Mouse (Mus musculus): ENCODE measurements around the gene Hivep1. TPM values are rescaled to one million over a fixed set of nuclear protein-coding genes. Genes with fewer than 3 reads are reported as not detected.

Gene Hivep1
- total and polyA plus RNA-seq, 3 experiments: 2.2 to 15.9 TPM; not detected in 1

GRCm38 (mm10) chr13:42071011-42071410, 19.2 kb downstream of the Hivep1 start:
- H3K27ac ChIP-seq (ENCODE audit: control insufficient read depth, low read depth, low read length): no peak overlapping the region
- peaks cover 0 to 9% of the 10 kb centered on the region in 2 experiments; a peak in 3 of 4 replicates for H3K4me1 ChIP-seq (ENCODE audit: control insufficient read depth in 1 of 2, insufficient read depth in 2 of 2, low read length in 2 of 2)
- DNase-seq (ENCODE audit: low read depth, low spot score): peak; percentile 27
- H3K36me3 ChIP-seq (ENCODE audit: control insufficient read depth in 1 of 2, insufficient read depth in 2 of 2, low read length in 2 of 2): peaks cover 0 to 7% of the 10 kb centered on the region in 2 experiments; a peak in 2 of 4 replicates
- H3K79me2 ChIP-seq (ENCODE audit: control insufficient read depth, insufficient read depth, low read length, poor library complexity): peaks cover 2% of the 10 kb centered on the region; the same call in 1 of the 2 replicates
- H3K9me3 ChIP-seq (replicated peaks; ENCODE audit: insufficient read depth, low read length): no peaks in the 10 kb centered on the region
- no peaks in the 10 kb centered on the region for H3K27me3 ChIP-seq (ENCODE audit: control insufficient read depth in 1 of 2, insufficient read depth in 2 of 2, low read length in 2 of 2)
- no peak overlapping the region for H3K9ac ChIP-seq (ENCODE audit: control insufficient read depth, low read depth, low read length, poor library complexity, severe bottlenecking)
- no peak overlapping the region for H3K4me3 ChIP-seq (ENCODE audit: control insufficient read depth in 1 of 2, insufficient read depth in 1 of 2, low read depth in 2 of 2, low read length in 2 of 2)
- no peak for TF ChIP-seq TCF12 (IDR thresholded peaks at IDR 0.05; ENCODE audit: low read depth, low read length)
- TF ChIP-seq NRF1 (IDR thresholded peaks at IDR 0.05; ENCODE audit: insufficient read depth, low read depth, low read length, poor library complexity, severe bottlenecking): no peak
- TF ChIP-seq BHLHE40 (IDR thresholded peaks at IDR 0.05; ENCODE audit: borderline replicate concordance, low read depth, low read length): peak; percentile 86
- TF ChIP-seq MXI1 (IDR thresholded peaks at IDR 0.05; ENCODE audit: low read depth, low read length): peak; percentile 36; the same call in 1 of the 2 replicates
- no peak for TF ChIP-seq EP300 (IDR thresholded peaks at IDR 0.05; ENCODE audit: low read depth in 1 of 2, low read length in 2 of 2)
- peak; percentile 43; the same call in 1 of the 2 replicates for TF ChIP-seq RCOR1 (IDR thresholded peaks at IDR 0.05; ENCODE audit: low read depth, low read length)
- TF ChIP-seq USF1 (IDR thresholded peaks at IDR 0.05; ENCODE audit: low read depth, low read length): peak; percentile 52; the same call in 1 of the 2 replicates

- Histone ChIP-seq H3K4me3 (ENCODE audit: control insufficient read depth in 1 of 2, insufficient read depth in 1 of 2, low read depth in 2 of 2, low read length in 2 of 2) (no peak overlapping the region), H3K27me3 (ENCODE audit: control insufficient read depth in 1 of 2, insufficient read depth in 2 of 2, low read length in 2 of 2) (no peaks in the 10 kb centered on the region), H3K36me3 (ENCODE audit: control insufficient read depth in 1 of 2, insufficient read depth in 2 of 2, low read length in 2 of 2) (peaks cover 0 to 2% of the 10 kb centered on the region in 2 experiments; a peak in 1 of 4 replicates), H3K4me1 (ENCODE audit: control insufficient read depth in 1 of 2, insufficient read depth in 2 of 2, low read length in 2 of 2) (peaks cover 0 to 2% of the 10 kb centered on the region in 2 experiments; a peak in 3 of 4 replicates), H3K79me2 (ENCODE audit: control insufficient read depth, insufficient read depth, low read length, poor library complexity) (peaks cover 2% of the 10 kb centered on the region; the same call in 1 of the 2 replicates), H3K27ac (ENCODE audit: control insufficient read depth, low read depth, low read length) (no peak overlapping the region), H3K9me3 (replicated peaks; ENCODE audit: insufficient read depth, low read length) (no peaks in the 10 kb centered on the region), H3K9ac (ENCODE audit: control insufficient read depth, low read depth, low read length, poor library complexity, severe bottlenecking) (no peak overlapping the region)
- no peak for DNase-seq (ENCODE audit: low read depth, low spot score)
- no peak for TF ChIP-seq POLR2AphosphoS5 (IDR thresholded peaks at IDR 0.05; ENCODE audit: borderline replicate concordance, low read depth, low read length)
- TF ChIP-seq MAFK (IDR thresholded peaks at IDR 0.05; ENCODE audit: borderline replicate concordance, low read depth, low read length): no peak
- TF ChIP-seq HCFC1 (IDR thresholded peaks at IDR 0.05; ENCODE audit: low read depth, low read length): no peak
- TF ChIP-seq ZC3H11A (IDR thresholded peaks at IDR 0.05; ENCODE audit: low read depth, low read length): no peak
- no peak for TF ChIP-seq GABPA (IDR thresholded peaks at IDR 0.05; ENCODE audit: low read depth, low read length)
- no peak for TF ChIP-seq NRF1 (IDR thresholded peaks at IDR 0.05; ENCODE audit: insufficient read depth, low read depth, low read length, poor library complexity, severe bottlenecking)
- no peak for TF ChIP-seq CHD1 (IDR thresholded peaks at IDR 0.05; ENCODE audit: low read depth, low read length)
- TF ChIP-seq POLR2AphosphoS2 (IDR thresholded peaks at IDR 0.05; ENCODE audit: low read length): no peak
- TF ChIP-seq ZMIZ1 (IDR thresholded peaks at IDR 0.05; ENCODE audit: low read depth, low read length): no peak
- no peak for TF ChIP-seq EP300 (IDR thresholded peaks at IDR 0.05; ENCODE audit: low read depth in 1 of 2, low read length in 2 of 2)
Observed at GRCm38 (mm10) chr13:42073285-42073684, 21.5 kb downstream of the Hivep1 start.
